Mouse (Mus musculus): Measurements from ENCODE around the gene Myo1g.

Myo1g gene

GRCm38 (mm10) chr11:6520507-6521173 is at the start of gene Myo1g:
Myo1g (minus strand) TSS chr11:6520965.
- DNase-seq (ENCODE audit: low read depth, low spot score) = no peak

- DNase-seq (ENCODE audit: low read depth, low spot score) = no peak
Measured at GRCm38 (mm10) chr11:6569410-6569777, 48.6 kb upstream of the Myo1g start.

GRCm38 (mm10) chr11:6568584-6569409 is 48.0 kb upstream of the Myo1g start:
- DNase-seq (ENCODE audit: low read depth, low spot score) = no peak

GRCm38 (mm10) chr11:6567951-6568350 is 47.2 kb upstream of the Myo1g start:
- no peak for DNase-seq (ENCODE audit: low read depth, low spot score)

- DNase-seq (ENCODE audit: low read depth, low spot score) = no peak
Measured at GRCm38 (mm10) chr11:6566496-6566895, 45.7 kb upstream of the Myo1g start.

GRCm38 (mm10) chr11:6563201-6563600 is 42.4 kb upstream of the Myo1g start:
- DNase-seq (ENCODE audit: low read depth, low spot score) = no peak

- DNase-seq (ENCODE audit: low read depth, low spot score) = no peak
Measured at GRCm38 (mm10) chr11:6562359-6562758, 41.6 kb upstream of the Myo1g start.

GRCm38 (mm10) chr11:6561474-6561873 is 40.7 kb upstream of the Myo1g start:
- no peak for DNase-seq (ENCODE audit: low read depth, low spot score)

GRCm38 (mm10) chr11:6560655-6561360 is 40.0 kb upstream of the Myo1g start:
- no peak for DNase-seq (ENCODE audit: low read depth, low spot score)

GRCm38 (mm10) chr11:6559996-6560395 is 39.2 kb upstream of the Myo1g start:
- no peak for DNase-seq (ENCODE audit: low read depth, low spot score)

- DNase-seq (ENCODE audit: low read depth, low spot score) = peak; percentile 21
Measured at GRCm38 (mm10) chr11:6558234-6558633, 37.5 kb upstream of the Myo1g start.

- DNase-seq (ENCODE audit: low read depth, low spot score) = no peak
Measured at GRCm38 (mm10) chr11:6550201-6550600, 29.4 kb upstream of the Myo1g start.

GRCm38 (mm10) chr11:6549770-6550169 is 29.0 kb upstream of the Myo1g start:
- no peak for DNase-seq (ENCODE audit: low read depth, low spot score)

- peak; percentile 28 for DNase-seq (ENCODE audit: low read depth, low spot score)
Measured at GRCm38 (mm10) chr11:6547696-6548325, 27.0 kb upstream of the Myo1g start.

GRCm38 (mm10) chr11:6547037-6547680 is 26.4 kb upstream of the Myo1g start:
- peak; percentile 57 for DNase-seq (ENCODE audit: low read depth, low spot score)

GRCm38 (mm10) chr11:6546205-6547013 is 25.6 kb upstream of the Myo1g start, which contains the start of gene Ccm2:
Ccm2 (plus strand) TSS chr11:6546887.
- peak; percentile 99 for DNase-seq (ENCODE audit: low read depth, low spot score)

- DNase-seq (ENCODE audit: low read depth, low spot score) = peak; percentile 15
Measured at GRCm38 (mm10) chr11:6545857-6546192, 25.1 kb upstream of the Myo1g start.

- DNase-seq (ENCODE audit: low read depth, low spot score) = no peak
Measured at GRCm38 (mm10) chr11:6545186-6545856, 24.6 kb upstream of the Myo1g start.

GRCm38 (mm10) chr11:6544683-6545082 is 23.9 kb upstream of the Myo1g start:
- DNase-seq (ENCODE audit: low read depth, low spot score) = no peak

- no peak for DNase-seq (ENCODE audit: low read depth, low spot score)
Measured at GRCm38 (mm10) chr11:6530746-6531145, 10.0 kb upstream of the Myo1g start.
